Mouse (Mus musculus) liver, embryonic 16.5 days (tissue): ENCODE measurements at regions not wholly inside any gene's neighbourhood (a gene's known extent, or its start where the extent isn't known, plus 50 kb on each side); places are given as distances from the start of the nearest gene placed in this dataset.

Experiments used
- ATAC-seq: fragments of 200-750 bp; cut with Nextera tagmentation; 2 replicates; pipeline ENCODE4 v1.8.0; 2017; ENCODE audit warnings: low read depth, mild to moderate bottlenecking, moderate number of reproducible peaks, moderate library complexity
- H3K27ac ChIP-seq: fragments of 300-500 bp; sonication (generic); 2 replicates; pipeline ENCODE4 v1.5.1; 2014; ENCODE audit warnings: mild to moderate bottlenecking, low read length
- H3K27me3 ChIP-seq: fragments of 300-500 bp; sonication (generic); 2 replicates; pipeline ENCODE4 v1.6.1; 2014; ENCODE audit warnings: low read depth, low read length, mixed read lengths; ENCODE audit not compliant: control insufficient read depth, insufficient read depth
- H3K36me3 ChIP-seq: fragments of 300-500 bp; sonication (generic); 2 replicates; pipeline ENCODE4 v1.6.1; 2014; ENCODE audit warnings: mild to moderate bottlenecking; ENCODE audit not compliant: control insufficient read depth, insufficient read depth
- H3K4me1 ChIP-seq: fragments of 300-500 bp; sonication (generic); 2 replicates; pipeline ENCODE4 v1.6.1; 2014; ENCODE audit warnings: low read depth, low read length, mixed read lengths; ENCODE audit not compliant: control insufficient read depth
- H3K4me2 ChIP-seq: fragments of 300-500 bp; sonication (generic); 2 replicates; pipeline ENCODE4 v1.6.1; 2014; ENCODE audit warnings: low read depth, low read length, mixed read lengths
- H3K4me3 ChIP-seq: fragments of 300-500 bp; sonication (generic); 2 replicates; pipeline ENCODE4 v1.5.1; 2014; ENCODE audit warnings: low read depth, mild to moderate bottlenecking, low read length
- H3K9ac ChIP-seq: fragments of 300-500 bp; sonication (generic); 2 replicates; pipeline ENCODE4 v1.6.1; 2014; ENCODE audit warnings: low read depth, low read length
- H3K9me3 ChIP-seq: fragments of 300-500 bp; sonication (generic); replicated peaks from 2 replicates; pipeline ENCODE4 v1.6.1; 2016; ENCODE audit warnings: low read length; ENCODE audit not compliant: control insufficient read depth
- WGBS: fragments of 180-500 bp; shearing (Covaris S2); extraction: QIAGEN DNeasy Blood & Tissue Kit; methylation state at CpG from one replicate; pipeline ENCODE4 v1.1.7; 2014; ENCODE audit not compliant: insufficient replicate concordance; 5-methylcytosine and 5-hydroxymethylcytosine counted together

DNA sequence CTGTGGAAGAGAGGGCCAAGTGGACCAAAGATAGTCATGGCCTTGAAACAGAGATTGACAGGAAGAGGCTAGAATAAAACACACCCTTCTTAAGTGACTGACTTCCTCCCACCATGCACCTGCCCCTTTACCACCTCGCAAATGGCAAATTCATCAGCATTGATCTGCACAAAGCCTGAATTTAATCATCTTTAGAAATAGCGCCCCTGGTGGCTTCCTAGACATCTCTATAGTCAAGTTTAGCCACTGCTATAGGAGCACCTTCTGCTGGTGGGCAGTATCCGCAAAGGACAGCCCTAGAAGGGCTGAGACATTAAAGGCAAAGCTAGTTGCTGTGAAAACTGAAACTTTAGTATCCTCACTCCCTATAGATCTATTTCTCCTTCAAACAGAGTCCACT, 305.8 kb upstream of the Tenm4 start:
- no peaks in the 10 kb centered on the region for H3K4me1 ChIP-seq
- 40% methylated on average over 3 of the region's 3 CpGs for WGBS
- no peaks in the 10 kb centered on the region for H3K36me3 ChIP-seq
- no peak overlapping the region for H3K27ac ChIP-seq
- H3K4me2 ChIP-seq, result no peak overlapping the region
- no peak overlapping the region for H3K9ac ChIP-seq
- no peaks in the 10 kb centered on the region for H3K27me3 ChIP-seq
- no peak overlapping the region for H3K4me3 ChIP-seq
- H3K9me3 ChIP-seq, result no peaks in the 10 kb centered on the region; the same call in 1 of the 2 replicates
- no peak for ATAC-seq

DNA sequence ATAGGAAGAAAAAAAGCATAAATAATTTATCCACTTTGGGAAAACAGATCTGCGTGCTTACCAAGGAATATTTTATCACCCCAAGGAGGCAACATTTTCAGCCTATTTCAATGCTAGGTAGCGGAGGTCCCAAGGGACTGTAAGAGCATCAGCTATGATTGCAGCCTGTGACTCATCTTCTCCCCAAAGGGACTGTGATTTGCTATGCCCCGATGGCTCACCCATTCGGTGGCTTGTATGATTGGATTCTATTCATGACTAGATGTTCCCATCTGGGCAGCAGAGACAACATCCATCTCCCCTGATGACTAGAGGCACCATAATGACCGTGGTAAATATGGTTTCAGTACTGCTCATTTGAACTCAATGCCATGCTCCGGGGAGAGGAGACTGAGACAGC, 302.3 kb upstream of the Tenm4 start:
- no peak overlapping the region for H3K4me3 ChIP-seq
- no peak for ATAC-seq
- 64% methylated on average over 6 of the region's 6 CpGs for WGBS

DNA sequence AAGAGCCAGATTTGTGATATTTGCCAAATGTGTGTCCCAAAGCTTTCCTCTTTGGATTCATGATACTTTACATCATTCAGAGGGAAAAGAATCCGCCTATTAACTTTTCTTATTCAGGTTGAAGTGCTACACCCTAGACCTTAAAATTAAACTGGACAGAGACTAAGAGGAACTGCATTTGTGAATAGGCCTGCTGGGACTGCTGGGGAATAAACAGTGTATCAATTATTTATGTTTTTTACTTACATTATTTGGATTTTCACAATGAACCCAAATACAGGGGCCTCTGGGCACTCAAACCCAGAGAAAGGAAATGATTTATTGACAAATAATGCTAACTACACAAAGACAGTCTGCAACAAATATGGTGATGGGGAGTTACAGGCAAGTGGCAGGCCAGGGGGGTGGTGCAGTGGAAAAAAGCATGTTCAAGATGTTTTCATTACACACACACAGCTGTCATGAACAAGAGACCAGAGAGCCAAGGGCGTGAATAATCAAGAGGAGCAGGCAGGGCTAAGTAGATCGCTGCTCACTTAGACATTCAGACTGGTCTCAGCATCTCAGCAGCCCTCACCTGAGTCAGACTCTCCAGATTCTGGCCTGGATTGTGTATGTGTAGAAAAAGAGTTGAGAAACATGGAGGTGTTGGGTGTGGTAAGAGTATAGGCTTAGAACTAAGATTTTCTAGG, 290.3 kb upstream of the Tenm4 start:
- Histone ChIP-seq H3K36me3 (no peaks in the 10 kb centered on the region), H3K27ac (no peak overlapping the region), H3K4me3 (no peak overlapping the region), H3K9ac (no peak overlapping the region), H3K4me1 (no peaks in the 10 kb centered on the region), H3K9me3 (no peaks in the 10 kb centered on the region), H3K4me2 (no peak overlapping the region), H3K27me3 (no peaks in the 10 kb centered on the region)
- ATAC-seq, result no peak
- WGBS, result 47% methylated on average over 3 of the region's 3 CpGs

More for the DNA sequence above, 302.3 kb upstream of the Tenm4 start:
- H3K9me3 ChIP-seq, result no peaks in the 10 kb centered on the region; the same call in 1 of the 2 replicates
- H3K9ac ChIP-seq, result no peak overlapping the region
- H3K27me3 ChIP-seq, result no peaks in the 10 kb centered on the region
- H3K27ac ChIP-seq, result no peak overlapping the region
- H3K36me3 ChIP-seq, result no peaks in the 10 kb centered on the region
- no peak overlapping the region for H3K4me2 ChIP-seq
- no peaks in the 10 kb centered on the region for H3K4me1 ChIP-seq

DNA sequence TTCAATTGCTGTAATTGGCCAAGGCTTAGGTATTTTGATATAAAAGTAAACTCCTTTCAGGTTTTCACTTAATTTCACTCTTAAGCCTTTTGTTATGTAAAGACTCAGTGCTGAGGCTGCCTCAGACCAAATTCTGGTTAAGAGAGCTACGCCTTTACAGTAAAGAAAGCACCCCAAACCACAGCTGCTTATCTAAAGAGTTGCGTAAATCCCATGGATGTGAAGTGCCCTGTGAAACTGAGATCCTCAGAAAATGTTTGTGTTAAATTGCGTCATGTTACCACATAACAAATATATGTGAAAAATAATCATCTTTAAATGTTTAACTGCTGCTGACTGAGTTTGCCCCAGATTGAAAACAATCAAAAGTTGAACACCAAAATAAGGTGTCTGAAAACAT, 269.5 kb upstream of the Tenm4 start:
- H3K9ac ChIP-seq, result no peak overlapping the region
- 36% methylated on average over 3 of the region's 3 CpGs for WGBS
- no peaks in the 10 kb centered on the region for H3K27me3 ChIP-seq
- H3K4me3 ChIP-seq, result no peak overlapping the region
- H3K27ac ChIP-seq, result no peak overlapping the region
- H3K4me1 ChIP-seq, result no peaks in the 10 kb centered on the region
- no peak for ATAC-seq
- no peaks in the 10 kb centered on the region for H3K9me3 ChIP-seq
- H3K4me2 ChIP-seq, result no peak overlapping the region
- no peaks in the 10 kb centered on the region for H3K36me3 ChIP-seq

DNA sequence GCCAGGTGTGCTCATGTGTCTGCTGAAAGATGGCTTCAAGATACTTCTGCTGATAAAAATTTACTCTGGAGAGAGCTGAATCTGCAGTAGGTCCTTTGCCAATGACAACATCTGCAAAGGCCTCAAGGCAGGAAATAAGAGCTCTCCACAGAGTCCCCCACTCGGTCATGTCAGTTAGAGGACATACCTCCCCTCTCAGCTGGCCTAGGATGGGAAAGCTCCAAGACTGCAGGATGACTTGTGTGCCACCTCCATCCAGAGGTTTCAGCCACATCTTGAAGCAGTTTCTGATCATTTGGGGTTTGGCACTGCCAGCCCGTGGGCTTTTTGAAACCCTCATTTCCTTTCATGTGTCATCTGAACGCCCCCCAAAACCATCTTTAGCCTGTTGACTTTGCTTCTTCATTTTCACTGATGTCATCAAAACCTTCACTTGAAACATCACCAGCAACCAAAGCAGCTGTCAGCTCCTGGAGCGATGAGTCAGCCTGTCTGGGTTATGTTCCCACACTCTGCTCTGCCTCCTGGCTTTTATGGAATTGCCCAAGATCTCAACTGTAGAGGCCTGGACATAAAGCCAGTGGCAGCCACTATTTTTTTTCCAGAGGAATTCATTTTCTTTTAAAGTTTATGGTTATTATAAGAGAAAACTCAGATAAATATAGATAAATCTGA, 256.5 kb upstream of the Tenm4 start:
- no peak for ATAC-seq
- 48% methylated on average over 4 of the region's 4 CpGs for WGBS
- H3K4me1 ChIP-seq, result no peaks in the 10 kb centered on the region
- H3K4me3 ChIP-seq, result no peak overlapping the region
- no peaks in the 10 kb centered on the region for H3K27me3 ChIP-seq
- H3K9ac ChIP-seq, result no peak overlapping the region
- no peaks in the 10 kb centered on the region for H3K9me3 ChIP-seq
- H3K4me2 ChIP-seq, result no peak overlapping the region
- no peaks in the 10 kb centered on the region for H3K36me3 ChIP-seq
- H3K27ac ChIP-seq, result no peak overlapping the region

DNA sequence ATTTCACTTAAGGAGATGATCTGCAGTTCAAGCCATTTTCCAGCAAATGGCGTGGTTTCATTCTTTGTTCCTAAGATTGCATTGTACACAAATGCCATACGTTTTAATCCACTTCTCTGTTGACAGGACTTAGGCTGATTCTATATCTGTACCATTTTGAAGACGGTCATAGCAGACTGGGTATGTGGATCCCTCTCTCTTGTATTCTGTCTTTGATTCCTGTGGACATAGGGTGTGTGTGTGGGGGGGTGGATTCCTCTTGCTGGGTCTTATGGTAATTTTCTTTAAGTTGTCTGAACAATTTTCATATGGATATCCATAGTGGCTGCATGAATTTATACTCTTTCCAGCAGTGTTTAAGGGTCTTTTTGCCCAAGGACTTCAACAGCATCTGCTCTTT, 251.1 kb upstream of the Tenm4 start:
- H3K27ac ChIP-seq, result no peak overlapping the region
- H3K4me1 ChIP-seq, result no peaks in the 10 kb centered on the region
- H3K27me3 ChIP-seq, result no peaks in the 10 kb centered on the region
- H3K36me3 ChIP-seq, result no peaks in the 10 kb centered on the region
- no peak for ATAC-seq
- 52% methylated on average over 3 of the region's 3 CpGs for WGBS
- no peaks in the 10 kb centered on the region for H3K9me3 ChIP-seq
- H3K4me3 ChIP-seq, result no peak overlapping the region
- no peak overlapping the region for H3K9ac ChIP-seq
- no peak overlapping the region for H3K4me2 ChIP-seq

DNA sequence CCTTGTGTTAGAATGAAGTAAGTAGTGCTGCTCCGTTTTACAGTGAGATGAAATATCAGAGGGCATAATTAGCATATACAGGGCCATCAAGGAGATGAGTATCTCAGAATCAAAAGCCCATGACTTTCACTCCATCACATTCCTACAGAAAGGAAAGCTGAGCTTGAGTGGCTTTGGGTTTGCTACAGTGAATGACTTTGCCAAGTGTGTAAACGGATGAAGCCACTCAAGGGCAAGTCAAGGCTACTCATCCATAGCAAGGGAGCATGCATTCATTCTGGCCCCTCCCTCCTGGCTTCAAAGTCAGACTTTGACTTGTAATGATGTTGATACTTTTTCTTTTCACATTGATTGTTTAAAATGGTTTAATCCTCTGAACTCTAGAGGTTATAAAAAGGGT, 246.2 kb upstream of the Tenm4 start:
- no peak for ATAC-seq
- no peak overlapping the region for H3K4me2 ChIP-seq
- H3K36me3 ChIP-seq, result no peaks in the 10 kb centered on the region
- H3K27ac ChIP-seq, result no peak overlapping the region
- no peaks in the 10 kb centered on the region for H3K27me3 ChIP-seq
- H3K4me3 ChIP-seq, result no peak overlapping the region
- no peaks in the 10 kb centered on the region for H3K9me3 ChIP-seq
- 59% methylated on average over 2 of the region's 2 CpGs for WGBS
- no peak overlapping the region for H3K9ac ChIP-seq
- H3K4me1 ChIP-seq, result no peaks in the 10 kb centered on the region

DNA sequence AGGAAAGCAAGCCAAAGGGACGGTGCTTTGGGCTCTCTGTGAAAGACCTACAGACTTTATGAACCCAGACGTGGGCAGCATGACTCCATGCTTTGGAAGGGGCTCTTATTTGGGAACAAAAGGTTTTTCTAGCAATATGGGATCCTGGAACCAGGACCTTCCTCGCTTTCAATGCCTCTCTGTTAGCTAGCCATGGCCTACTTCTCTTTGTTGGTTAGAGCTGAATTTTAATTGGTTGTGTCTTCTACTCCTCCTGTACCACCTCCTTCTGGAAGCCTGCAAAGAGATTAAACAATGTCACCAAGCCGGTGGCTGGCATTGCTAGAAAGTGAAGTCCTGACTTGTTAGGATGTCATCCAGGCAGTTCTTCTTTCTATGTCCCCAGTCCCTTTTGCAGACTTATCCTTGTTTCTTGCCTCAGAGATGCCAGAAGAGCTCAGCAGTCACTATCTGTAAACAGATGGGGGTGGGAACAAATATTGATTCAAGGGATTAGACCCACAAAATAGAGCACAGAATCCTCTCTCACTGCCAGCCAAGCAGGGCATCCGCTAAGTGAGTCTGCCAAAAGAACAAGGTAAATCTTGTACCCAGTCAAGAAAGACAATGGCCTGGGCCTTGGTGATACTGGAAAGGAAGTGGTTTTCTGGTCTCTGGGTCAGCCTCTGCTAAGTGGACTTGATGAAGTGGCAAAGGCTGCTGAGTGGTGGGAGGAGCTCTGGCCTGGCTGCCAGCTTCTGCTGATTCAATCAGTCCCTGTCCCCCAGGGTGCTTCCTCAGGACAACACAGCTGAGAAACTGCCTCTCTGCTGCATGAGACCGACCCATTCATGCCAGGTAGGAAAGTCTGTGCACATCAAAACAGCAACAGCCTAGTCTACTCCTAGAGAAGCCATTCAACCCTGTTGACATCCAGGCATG, 244.7 kb upstream of the Tenm4 start:
- Histone ChIP-seq H3K36me3 (no peaks in the 10 kb centered on the region), H3K27ac (no peak overlapping the region), H3K9me3 (no peaks in the 10 kb centered on the region), H3K4me3 (no peak overlapping the region), H3K9ac (no peak overlapping the region), H3K27me3 (no peaks in the 10 kb centered on the region), H3K4me2 (no peak overlapping the region), H3K4me1 (no peaks in the 10 kb centered on the region)
- no peak for ATAC-seq
- WGBS, result 45% methylated on average over 6 of the region's 6 CpGs

DNA sequence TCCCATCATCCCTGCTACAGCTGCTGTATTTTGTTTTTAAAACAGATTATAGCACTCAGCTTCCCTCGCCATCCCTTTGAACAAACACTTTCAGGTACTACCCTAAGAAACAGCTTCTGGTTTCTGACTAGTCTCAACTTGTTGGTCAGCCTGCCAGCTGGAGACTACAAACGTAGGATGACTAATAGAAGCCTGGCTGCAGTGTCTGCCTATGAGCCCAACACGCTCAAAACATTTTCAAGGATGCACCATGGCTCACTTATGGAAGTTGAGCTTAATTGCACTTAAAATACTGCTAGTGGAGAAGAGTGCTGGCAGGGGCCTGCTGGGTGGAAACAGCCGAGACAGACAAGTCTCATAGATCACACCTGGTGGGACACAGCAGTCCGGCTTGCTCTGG, 234.4 kb upstream of the Tenm4 start:
- 54% methylated on average over 5 of the region's 5 CpGs for WGBS

More for the DNA sequence above, 234.4 kb upstream of the Tenm4 start:
- Histone ChIP-seq H3K4me1 (no peaks in the 10 kb centered on the region), H3K27me3 (no peaks in the 10 kb centered on the region), H3K36me3 (no peaks in the 10 kb centered on the region), H3K9ac (no peak overlapping the region), H3K4me2 (no peak overlapping the region), H3K27ac (no peak overlapping the region), H3K9me3 (no peaks in the 10 kb centered on the region), H3K4me3 (no peak overlapping the region)
- ATAC-seq, result no peak
